Mouse (Mus musculus) left cerebral cortex, postnatal 14 days (tissue): Measurements from ENCODE around the gene Fermt1. TPM values are rescaled to one million over a fixed set of nuclear protein-coding genes. Genes with fewer than 3 reads are reported as not detected.

Experiments
- DNase-seq, 2 experiments: peaks; one replicate each; pipeline ENCODE4 v3.0.0; 2021 to 2022; ENCODE audit warnings: low spot score in 2 of 2, mixed read lengths in 1 of 2
- intact Hi-C: fragments of 180-260 bp; cut with DNase I; formaldehyde crosslinking; loops from one replicate; pipeline ENCODE4 v1.15.1; 2025
- total RNA-seq, 2 experiments: library from RNA; stranded (reverse); gene quantifications; 2 replicates each; pipeline ENCODE4 v1.2.3; 2021

Gene Fermt1
- total RNA-seq, 2 experiments from 2014 or later, result 0.11 to 0.66 TPM

- DNase-seq, result no peak
- intact Hi-C loops, result no loop called here
Observed at GRCm38 (mm10) chr2:132870286-132870685, 75.4 kb downstream of the Fermt1 start.

- intact Hi-C loops, result no loop called here
- no peak for DNase-seq
Observed at GRCm38 (mm10) chr2:132869682-132870081, 76.0 kb downstream of the Fermt1 start.

- intact Hi-C loops, result no loop called here
- no peak for DNase-seq
Observed at GRCm38 (mm10) chr2:132867521-132867920, 78.2 kb downstream of the Fermt1 start.

DNA sequence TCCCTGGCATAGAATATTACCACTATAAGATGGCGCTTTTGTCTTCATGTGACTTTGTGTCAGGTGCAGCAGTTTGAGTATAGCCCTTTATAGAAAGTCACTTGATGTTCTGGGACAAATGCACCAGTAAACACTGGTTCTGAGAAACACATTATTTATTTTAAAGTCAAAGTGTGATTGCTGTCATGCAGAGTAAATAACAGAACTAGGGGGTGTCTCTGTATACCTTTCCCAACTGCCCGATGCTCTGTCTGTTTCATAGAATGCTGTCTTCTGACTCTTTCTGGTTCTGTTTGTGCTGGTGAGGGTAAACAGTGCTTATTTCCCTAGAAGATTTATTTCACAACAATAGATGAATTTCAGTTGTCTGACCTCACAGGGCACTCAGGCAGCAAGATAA, 82.4 kb downstream of the Fermt1 start:
- intact Hi-C loops, result no loop called here
- DNase-seq, result no peak

DNA sequence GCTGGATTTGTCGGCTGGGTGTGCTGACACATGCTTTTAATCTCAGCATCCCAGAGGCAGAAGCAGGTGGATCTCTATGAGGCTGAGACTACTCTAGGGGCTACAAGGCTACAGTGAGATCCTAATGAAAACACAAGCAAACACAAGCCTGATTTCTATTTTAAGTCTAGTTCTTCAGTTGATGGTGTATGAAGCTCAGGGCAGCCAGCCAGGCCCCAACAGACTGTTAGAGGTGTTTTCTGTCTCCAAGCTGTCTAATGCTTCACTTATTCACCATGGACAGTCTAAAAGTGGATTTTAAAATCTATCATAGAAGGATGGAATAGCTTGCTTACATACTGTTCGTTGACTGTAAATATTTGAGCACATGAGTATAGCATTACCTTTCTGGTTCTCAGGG, 84.2 kb downstream of the Fermt1 start:
- intact Hi-C loops, result no loop called here
- DNase-seq, result peak; percentile 15 to 22

DNA sequence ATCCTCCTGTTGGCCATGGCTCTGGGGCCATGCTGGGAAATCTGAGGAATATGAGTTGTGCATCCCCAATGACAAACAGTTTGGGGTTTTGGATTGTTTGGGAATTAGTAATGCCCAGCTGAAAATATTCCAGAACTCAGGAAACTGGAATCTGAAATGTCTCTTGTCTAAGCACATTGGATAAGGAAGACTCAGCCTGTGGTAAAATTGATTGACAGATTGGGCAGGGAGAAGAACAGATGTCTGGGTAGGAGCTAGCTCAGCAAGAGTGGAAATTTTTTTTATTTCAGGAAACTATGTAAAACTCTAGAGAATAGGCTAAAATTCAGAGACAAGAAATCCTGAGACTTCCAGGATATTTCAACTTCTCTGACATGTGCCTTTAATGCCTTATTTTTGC, 85.3 kb downstream of the Fermt1 start:
- intact Hi-C loops, result no loop called here
- no peak for DNase-seq

DNA sequence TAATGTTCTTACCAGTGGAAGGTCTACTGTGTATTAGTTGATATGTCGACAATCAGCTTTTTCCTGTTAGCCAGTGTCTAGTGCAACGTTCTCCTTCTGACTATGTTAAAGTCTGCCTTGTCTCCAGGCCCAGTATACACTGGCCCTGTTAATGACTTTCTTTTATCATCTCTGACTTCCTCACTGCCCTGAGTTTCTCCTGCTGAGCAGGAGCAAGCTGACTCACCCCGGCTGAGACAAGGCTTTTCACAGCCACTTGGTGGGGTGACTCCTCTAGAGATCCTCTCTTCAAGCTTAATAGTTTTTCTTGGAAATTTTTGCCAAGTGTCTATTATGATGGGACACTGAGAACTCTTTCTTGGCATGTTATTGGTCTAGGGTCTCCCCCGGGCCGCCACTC, 89.4 kb downstream of the Fermt1 start:
- DNase-seq, result no peak
- intact Hi-C loops, result no loop called here

Other genes with a start within 250 kb of the Fermt1 start
- 100 to 1,000 TPM; 230 to 242 TPM for gene Chgb, start 164.6 kb downstream of the Fermt1 start, total RNA-seq
- gene Trmt6, start 129.9 kb downstream of the Fermt1 start, total RNA-seq, result 10 to 100 TPM; 22.4 to 28.4 TPM
- gene Mcm8, start 129.8 kb downstream of the Fermt1 start, total RNA-seq, result 1 to 10 TPM; 3.6 to 4.9 TPM
- 10 to 100 TPM; 26.4 to 29.1 TPM for gene Crls1, start 99.2 kb downstream of the Fermt1 start, total RNA-seq
- under 1 TPM; 0.32 to 0.33 TPM for gene Lrrn4, start 65.0 kb downstream of the Fermt1 start, total RNA-seq